Mouse (Mus musculus): ENCODE results near the gene Vnn3.

Gene Vnn3

DNA sequence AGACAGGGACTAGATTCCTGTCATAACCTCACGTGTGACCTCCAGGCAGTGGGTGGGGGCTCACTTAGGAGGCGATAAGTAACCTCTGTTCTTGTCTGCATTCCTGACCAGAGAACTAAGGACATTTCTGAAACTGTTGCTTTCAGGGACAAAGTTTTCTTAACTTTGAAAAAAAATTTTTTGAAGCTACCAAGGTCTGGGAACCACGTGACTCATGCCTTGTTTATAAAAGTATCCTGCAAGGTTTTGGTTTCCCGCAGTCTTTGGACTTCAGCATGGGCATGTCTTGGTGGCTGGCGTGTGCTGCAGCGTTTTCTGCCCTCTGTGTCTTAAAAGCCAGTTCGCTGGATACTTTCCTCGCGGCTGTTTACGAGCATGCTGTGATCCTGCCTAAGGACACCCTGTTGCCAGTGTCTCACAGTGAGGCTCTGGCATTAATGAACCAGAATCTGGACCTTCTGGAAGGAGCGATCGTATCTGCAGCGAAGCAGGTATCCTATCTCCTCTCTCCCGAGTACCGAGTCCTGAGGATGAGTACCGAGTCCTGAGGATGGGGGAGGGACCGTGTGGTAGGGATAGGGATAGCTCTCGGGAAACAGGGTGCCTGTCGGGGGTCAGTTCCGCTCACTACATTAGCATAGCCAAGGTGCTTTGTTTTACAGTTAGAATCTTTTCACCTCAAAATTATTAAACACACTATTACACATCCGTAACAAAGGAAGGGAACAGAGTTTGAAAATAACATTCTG, 43.5 kb downstream of the Vnn3 start, which contains the start of gene Vnn1:
Vnn1 (plus strand) TSS at position 88 of the 749 bp plus-strand sequence.
- DNase-seq = no peak

DNA sequence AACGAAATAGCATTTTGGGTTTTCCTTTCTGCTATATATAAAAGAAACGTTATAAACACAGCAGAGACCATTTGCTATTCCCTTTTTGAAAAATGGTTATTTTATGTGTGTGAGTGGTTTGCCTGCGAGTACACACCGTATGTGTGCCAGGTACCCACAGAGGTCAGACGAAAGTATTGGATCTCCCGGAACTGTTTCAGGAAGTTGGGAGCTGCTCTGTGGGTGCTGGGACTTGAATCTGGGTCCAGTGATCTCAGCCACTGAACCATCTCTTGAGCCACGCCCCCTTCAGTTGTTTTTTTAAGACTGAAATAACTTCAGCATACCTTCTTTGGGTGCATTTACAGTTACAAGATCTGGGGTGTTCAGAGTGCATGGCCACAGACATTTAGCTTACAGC, 44.1 kb downstream of the Vnn3 start:
- no peak for DNase-seq

DNA sequence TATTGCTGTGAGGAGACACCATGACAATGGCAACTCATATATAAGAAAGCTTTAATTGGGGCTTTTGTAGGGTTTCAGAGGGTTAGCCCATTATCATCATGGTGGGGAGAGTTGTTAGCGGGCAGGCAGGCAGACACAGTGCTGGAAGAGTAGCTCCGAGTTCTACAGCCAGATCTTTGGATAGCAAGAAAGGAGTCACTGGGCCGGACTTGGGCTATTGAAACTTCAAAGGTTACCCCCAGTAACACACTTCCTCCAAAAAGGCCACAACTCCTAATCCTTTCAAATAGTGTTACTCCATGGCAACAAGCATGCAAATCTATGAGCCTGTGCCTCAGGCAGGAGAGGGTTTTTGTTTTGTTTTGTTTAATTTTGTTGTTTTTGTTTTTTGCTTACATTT, 49.9 kb downstream of the Vnn3 start:
- no peak for DNase-seq

DNA sequence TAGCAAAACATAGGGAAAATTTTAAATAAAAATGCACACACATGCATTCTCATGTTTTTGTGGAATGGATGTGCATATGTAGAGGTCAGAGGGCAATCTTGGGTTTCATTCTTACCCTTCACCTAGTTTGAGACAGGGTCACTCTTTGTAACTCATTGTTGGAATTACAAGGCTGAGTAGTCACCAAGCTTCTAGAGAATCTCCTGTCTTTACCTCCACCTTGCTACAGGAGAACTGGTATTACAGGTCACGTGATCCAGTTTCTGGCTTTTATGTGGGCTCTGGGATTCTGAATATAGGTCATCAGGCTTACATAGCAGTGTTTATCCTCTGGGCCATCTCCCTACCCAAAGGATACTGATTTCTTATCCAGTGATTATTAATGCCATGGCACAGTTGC, 54.4 kb downstream of the Vnn3 start:
- DNase-seq = no peak

Measured in layer of hippocampus, adult 9-11 months (tissue).